Mouse (Mus musculus) small intestine, adult 2 months (tissue): ENCODE measurements at regions not wholly inside any gene's neighbourhood (a gene's known extent, or its start where the extent isn't known, plus 50 kb on each side); places are given as distances from the start of the nearest gene placed in this dataset.

Source experiments
- H3K27ac ChIP-seq: fragments of 200-500 bp; 2 replicates; pipeline ENCODE4 v1.5.1; 2012; ENCODE audit warnings: low read depth, low read length, control low read depth, inconsistent platforms; ENCODE audit not compliant: insufficient read depth
- H3K27me3 ChIP-seq: fragments of 200-500 bp; 2 replicates; pipeline ENCODE4 v1.6.1; 2012; ENCODE audit warnings: mild to moderate bottlenecking, moderate library complexity, low read length, inconsistent platforms; ENCODE audit not compliant: control insufficient read depth, insufficient read depth
- H3K36me3 ChIP-seq: fragments of 200-500 bp; 2 replicates; pipeline ENCODE4 v1.6.1; 2012; ENCODE audit warnings: mild to moderate bottlenecking, low read length, control low read depth, inconsistent platforms; ENCODE audit not compliant: control insufficient read depth, insufficient read depth
- H3K4me1 ChIP-seq: fragments of 200-500 bp; 2 replicates; pipeline ENCODE4 v1.6.1; 2012; ENCODE audit warnings: low read length, inconsistent platforms, mixed read lengths; ENCODE audit not compliant: control insufficient read depth, insufficient read depth, insufficient read length
- H3K4me3 ChIP-seq: fragments of 200-500 bp; 2 replicates; pipeline ENCODE4 v1.5.1; 2012; ENCODE audit warnings: low read depth, mild to moderate bottlenecking, control low read depth, inconsistent platforms, low read length, moderate library complexity
- CTCF ChIP-seq: fragments of 200-500 bp; IDR thresholded peaks from 2 replicates; pipeline ENCODE4 v1.5.1; 2012; ENCODE audit warnings: low read depth, mild to moderate bottlenecking, control low read depth, inconsistent platforms, low read length, moderate library complexity, mixed read lengths; ENCODE audit not compliant: insufficient replicate concordance, insufficient read length; ENCODE audit errors: extremely low read depth
- POLR2A ChIP-seq: fragments of 200-500 bp; IDR thresholded peaks from 2 replicates; pipeline ENCODE4 v1.6.1; 2012; ENCODE audit warnings: low read depth, mild to moderate bottlenecking, control low read depth, inconsistent platforms, low read length, moderate library complexity
- WGBS: fragments of 180-500 bp; shearing (Covaris S2); methylation state at CpG from one replicate; pipeline ENCODE4 v1.1.7; 2018; 5-methylcytosine and 5-hydroxymethylcytosine counted together

GRCm38 (mm10) chr6:117544276-117545196, 296.4 kb upstream of the Zfp637 start:
- no peaks in the 10 kb centered on the region for H3K36me3 ChIP-seq
- no peaks in the 10 kb centered on the region for H3K4me1 ChIP-seq
- no peaks in the 10 kb centered on the region for H3K27me3 ChIP-seq
- no peak overlapping the region for H3K4me3 ChIP-seq
- H3K27ac ChIP-seq, result no peak overlapping the region
- 79% methylated on average over 11 of the region's 11 CpGs for WGBS
- TF ChIP-seq POLR2A, result no peak
- no peak for TF ChIP-seq CTCF

- 0 out of 2 replicates have a peak, but pooled peaks cover 2% of the 10 kb centered on the region for H3K4me1 ChIP-seq
- H3K27ac ChIP-seq, result no peak overlapping the region
- no peak overlapping the region for H3K4me3 ChIP-seq
- TF ChIP-seq CTCF (no peak), POLR2A (no peak)
- WGBS, result 84% methylated on average over 7 of the region's 7 CpGs
- no peaks in the 10 kb centered on the region for H3K27me3 ChIP-seq
- H3K36me3 ChIP-seq, result no peaks in the 10 kb centered on the region
These were observed 290.1 kb upstream of the Zfp637 start for GRCm38 (mm10) chr6:117550930-117551329.

GRCm38 (mm10) chr6:117552006-117552667, 288.8 kb upstream of the Zfp637 start:
- H3K4me1 ChIP-seq, result 0 out of 2 replicates have a peak, but pooled peaks cover 2% of the 10 kb centered on the region
- H3K27me3 ChIP-seq, result no peaks in the 10 kb centered on the region
- no peak for TF ChIP-seq CTCF
- no peak for TF ChIP-seq POLR2A
- H3K36me3 ChIP-seq, result no peaks in the 10 kb centered on the region
- WGBS, result 25% methylated on average over 6 of the region's 6 CpGs
- no peak overlapping the region for H3K4me3 ChIP-seq
- H3K27ac ChIP-seq, result 0 out of 2 replicates have a peak overlapping the region, but pooled peaks have one; percentile 5

- WGBS, result 86% methylated on average over 6 of the region's 6 CpGs
- TF ChIP-seq CTCF (no peak), POLR2A (no peak)
- H3K4me1 ChIP-seq, result no peaks in the 10 kb centered on the region
- H3K4me3 ChIP-seq, result no peak overlapping the region
- no peaks in the 10 kb centered on the region for H3K27me3 ChIP-seq
- H3K36me3 ChIP-seq, result no peaks in the 10 kb centered on the region
- no peak overlapping the region for H3K27ac ChIP-seq
These were observed 277.8 kb upstream of the Zfp637 start for GRCm38 (mm10) chr6:117563159-117563558.

GRCm38 (mm10) chr6:117563704-117564103, 277.3 kb upstream of the Zfp637 start:
- no peak for TF ChIP-seq CTCF
- no peak for TF ChIP-seq POLR2A
- Histone ChIP-seq H3K4me3 (no peak overlapping the region), H3K27ac (no peak overlapping the region), H3K4me1 (no peaks in the 10 kb centered on the region), H3K27me3 (no peaks in the 10 kb centered on the region), H3K36me3 (no peaks in the 10 kb centered on the region)
- 82% methylated on average over 1 of the region's 1 CpGs for WGBS

- H3K4me3 ChIP-seq, result no peak overlapping the region
- no peaks in the 10 kb centered on the region for H3K27me3 ChIP-seq
- no peak overlapping the region for H3K27ac ChIP-seq
- 82% methylated on average over 6 of the region's 6 CpGs for WGBS
- TF ChIP-seq POLR2A (no peak), CTCF (no peak)
- H3K4me1 ChIP-seq, result no peaks in the 10 kb centered on the region
- H3K36me3 ChIP-seq, result no peaks in the 10 kb centered on the region
These were observed 274.2 kb upstream of the Zfp637 start for GRCm38 (mm10) chr6:117566786-117567185.

GRCm38 (mm10) chr6:117567691-117568090, 273.3 kb upstream of the Zfp637 start:
- Histone ChIP-seq H3K4me1 (no peaks in the 10 kb centered on the region), H3K4me3 (no peak overlapping the region), H3K36me3 (no peaks in the 10 kb centered on the region), H3K27me3 (no peaks in the 10 kb centered on the region), H3K27ac (no peak overlapping the region)
- no peak for TF ChIP-seq POLR2A
- TF ChIP-seq CTCF, result no peak
- WGBS, result 60% methylated on average over 5 of the region's 5 CpGs
